Mouse (Mus musculus): ENCODE data around the gene Dlgap3.

DNA sequence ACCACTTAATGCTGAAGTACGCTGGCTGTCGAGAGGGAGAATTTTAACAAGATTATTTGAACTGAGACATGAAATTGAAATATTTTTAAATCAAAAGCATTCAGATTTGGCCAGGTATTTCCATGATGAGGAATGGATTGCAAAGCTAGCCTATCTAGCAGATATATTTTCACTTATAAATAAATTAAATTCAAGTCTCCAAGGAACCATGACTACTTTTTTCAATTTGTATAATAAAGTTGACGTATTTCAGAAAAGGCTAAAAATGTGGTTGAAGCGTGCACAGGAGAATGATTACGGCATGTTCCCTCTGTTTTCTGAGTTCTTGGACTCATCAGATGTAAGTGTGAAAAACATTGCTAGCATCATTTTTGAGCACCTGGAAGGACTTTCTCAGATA lies 45.6 kb upstream of the Dlgap3 start, which contains the start of gene Tmem35b:
- TF ChIP-seq POLR2A (IDR thresholded peaks at IDR 0.05; ENCODE audit: low read depth, low read length) (no peak), CTCF (IDR thresholded peaks at IDR 0.05; ENCODE audit: borderline replicate concordance, insufficient read depth, low read length) (no peak)

All from embryonic fibroblast, embryonic 13.5 days (primary cell).